Mouse (Mus musculus) intestine, postnatal 0 days (tissue): ENCODE results near the gene Dennd4b. TPM values are rescaled to one million over a fixed set of nuclear protein-coding genes. Genes with fewer than 3 reads are reported as not detected.
"Not testable (repeated sequence)": the region's sequence is repeated elsewhere in the genome, so short reads cannot be mapped to it uniquely, and the experiment has no call there.

ENCODE experiments used
- ATAC-seq: fragments of 200-750 bp; cut with Nextera tagmentation; 2 replicates; pipeline ENCODE4 v1.8.0; 2017; ENCODE audit warnings: mild to moderate bottlenecking, moderate TSS enrichment, moderate library complexity
- H3K27ac ChIP-seq: fragments of 300-500 bp; sonication (generic); 2 replicates; pipeline ENCODE4 v1.5.1; 2014; ENCODE audit warnings: mild to moderate bottlenecking, low read depth, low read length, moderate library complexity
- H3K27me3 ChIP-seq: fragments of 300-500 bp; sonication (generic); replicated peaks from 2 replicates; pipeline ENCODE4 v1.6.1; 2014; ENCODE audit warnings: low read length, mixed read lengths; ENCODE audit not compliant: control insufficient read depth, insufficient read depth
- H3K36me3 ChIP-seq: fragments of 300-500 bp; sonication (generic); 2 replicates; pipeline ENCODE4 v1.6.1; 2014; ENCODE audit warnings: mild to moderate bottlenecking, moderate library complexity; ENCODE audit not compliant: control insufficient read depth, insufficient read depth
- H3K4me1 ChIP-seq: fragments of 300-500 bp; sonication (generic); replicated peaks from 2 replicates; pipeline ENCODE4 v1.6.1; 2014; ENCODE audit warnings: antibody characterized with exemption, low read length, mixed read lengths; ENCODE audit not compliant: control insufficient read depth, insufficient read depth
- H3K4me2 ChIP-seq: fragments of 300-500 bp; sonication (generic); replicated peaks from 2 replicates; pipeline ENCODE4 v1.6.1; 2014; ENCODE audit warnings: low read depth, mild to moderate bottlenecking, moderate library complexity
- H3K4me3 ChIP-seq: fragments of 300-500 bp; sonication (generic); 2 replicates; pipeline ENCODE4 v1.5.1; 2014; ENCODE audit warnings: low read depth, low read length
- H3K9ac ChIP-seq: fragments of 300-500 bp; sonication (generic); 2 replicates; pipeline ENCODE4 v1.6.1; 2014; ENCODE audit warnings: mild to moderate bottlenecking, low read depth, low read length
- H3K9me3 ChIP-seq: fragments of 300-500 bp; sonication (generic); 2 replicates; pipeline ENCODE4 v1.6.1; 2016; ENCODE audit warnings: mixed run types; ENCODE audit not compliant: control insufficient read depth
- CTCF ChIP-seq: sonication (generic); IDR thresholded peaks from 2 replicates; pipeline ENCODE4 v1.5.1; 2016; ENCODE audit warnings: low read depth, mild to moderate bottlenecking, control low read depth, antibody characterized with exemption, moderate library complexity
- WGBS: fragments of 180-500 bp; shearing (Covaris S2); extraction: QIAGEN DNeasy Blood & Tissue Kit; methylation state at CpG from one replicate; pipeline ENCODE4 v1.1.7; 2014; 5-methylcytosine and 5-hydroxymethylcytosine counted together
- polyA plus RNA-seq: library from polyadenylated mRNA; unstranded; fragments of >200 nt; fragmentation: Nextera tagmentation; extraction: Ambion mirVana; gene quantifications from 2 replicates; pipeline ENCODE4 v1.2.1, GENCODE M21; 2015

The Dennd4b gene
- polyA plus RNA-seq, 1 experiment from 2014 or later = 0.93 TPM

- H3K4me2 ChIP-seq = peak within 1 kb of the TSS; percentile 69
Observed at GRCm38 (mm10) chr3:90242984-90243775, 21.8 kb upstream of the Dennd4b start, which contains the start of gene Creb3l4. TSS of gene Creb3l4 (minus strand) at chr3:90243512.

GRCm38 (mm10) chr3:90245406-90245805 lies 19.6 kb upstream of the Dennd4b start:
- Histone ChIP-seq H3K4me2 (no peak overlapping the region), H3K4me1 (peaks cover 5% of the 10 kb centered on the region; the same call in 1 of the 2 replicates), H3K27ac (no peak overlapping the region), H3K36me3 (peaks cover 2% of the 10 kb centered on the region; the same call in 1 of the 2 replicates), H3K4me3 (no peak overlapping the region), H3K9ac (no peak overlapping the region), H3K9me3 (no peaks in the 10 kb centered on the region), H3K27me3 (no peaks in the 10 kb centered on the region)
- no peak for ATAC-seq
- no peak for TF ChIP-seq CTCF
- WGBS = 70% methylated on average over 2 of the region's 2 CpGs

More at GRCm38 (mm10) chr3:90242984-90243775, 21.8 kb upstream of the Dennd4b start, which contains the start of gene Creb3l4:
- peak within 1 kb of the TSS; percentile 34 for H3K9ac ChIP-seq
- H3K27ac ChIP-seq = peak within 1 kb of the TSS; percentile 30; the same call in 1 of the 2 replicates
- H3K36me3 ChIP-seq = no peaks in the 10 kb centered on the region; the same call in 1 of the 2 replicates
- TF ChIP-seq CTCF = no peak
- H3K4me1 ChIP-seq = peaks cover 5% of the 10 kb centered on the region; the same call in 1 of the 2 replicates
- 4% methylated on average over 19 of the region's 19 CpGs for WGBS
- peak within 1 kb of the TSS; percentile 38 for H3K4me3 ChIP-seq
- peak; percentile 41 for ATAC-seq
- no peaks in the 10 kb centered on the region for H3K27me3 ChIP-seq
- no peaks in the 10 kb centered on the region for H3K9me3 ChIP-seq

GRCm38 (mm10) chr3:90247630-90247959 lies 17.4 kb upstream of the Dennd4b start:
- peak; percentile 11; the same call in 1 of the 2 replicates for TF ChIP-seq CTCF
- 5% methylated on average over 3 of the region's 3 CpGs for WGBS
- Histone ChIP-seq H3K4me1 (peaks cover 5% of the 10 kb centered on the region; the same call in 1 of the 2 replicates), H3K27me3 (no peaks in the 10 kb centered on the region), H3K9ac (peak overlapping the region; percentile 85), H3K4me2 (peak overlapping the region; percentile 84), H3K36me3 (peaks cover 16% of the 10 kb centered on the region), H3K9me3 (no peaks in the 10 kb centered on the region), H3K4me3 (peak overlapping the region; percentile 74), H3K27ac (peak overlapping the region; percentile 97)
- peak; percentile 17 for ATAC-seq

- Histone ChIP-seq H3K9ac (peak within 1 kb of the TSS; percentile 85), H3K27me3 (no peaks in the 10 kb centered on the region), H3K36me3 (peaks cover 16% of the 10 kb centered on the region), H3K4me2 (peak within 1 kb of the TSS; percentile 84), H3K9me3 (no peaks in the 10 kb centered on the region), H3K4me1 (peaks cover 5% of the 10 kb centered on the region; the same call in 1 of the 2 replicates), H3K4me3 (peak within 1 kb of the TSS; percentile 74), H3K27ac (peak within 1 kb of the TSS; percentile 97)
- under 1% methylated on average over 42 of the region's 44 CpGs for WGBS
- ATAC-seq = peak; percentile 86
- TF ChIP-seq CTCF = no peak
Observed at GRCm38 (mm10) chr3:90247960-90248745, 16.8 kb upstream of the Dennd4b start, which contains the start of gene Slc39a1. TSS of gene Slc39a1 (plus strand) at chr3:90248172.

- H3K27ac ChIP-seq = peak overlapping the region; percentile 97
- peak overlapping the region; percentile 85 for H3K9ac ChIP-seq
- peaks cover 16% of the 10 kb centered on the region for H3K36me3 ChIP-seq
- H3K4me3 ChIP-seq = peak overlapping the region; percentile 74
- no peaks in the 10 kb centered on the region for H3K9me3 ChIP-seq
- H3K4me1 ChIP-seq = peaks cover 1% of the 10 kb centered on the region; the same call in 1 of the 2 replicates
- H3K4me2 ChIP-seq = peak overlapping the region; percentile 84
- ATAC-seq = peak; percentile 26
- H3K27me3 ChIP-seq = no peaks in the 10 kb centered on the region
- peak; percentile 29; the same call in 1 of the 2 replicates for TF ChIP-seq CTCF
- 0% methylated on average over 10 of the region's 10 CpGs for WGBS
Observed at GRCm38 (mm10) chr3:90248746-90249100, 16.3 kb upstream of the Dennd4b start.

GRCm38 (mm10) chr3:90250791-90251190 lies 14.2 kb upstream of the Dennd4b start:
- H3K36me3 ChIP-seq = peaks cover 16% of the 10 kb centered on the region
- H3K4me1 ChIP-seq = 0 out of 2 replicates have a peak, but pooled peaks cover 4% of the 10 kb centered on the region
- no peaks in the 10 kb centered on the region for H3K27me3 ChIP-seq
- H3K4me2 ChIP-seq = 0 out of 2 replicates have a peak overlapping the region, but pooled peaks have one; percentile 6
- 0 out of 2 replicates have a peak overlapping the region, but pooled peaks have one; percentile 11 for H3K27ac ChIP-seq
- no peaks in the 10 kb centered on the region for H3K9me3 ChIP-seq
- no peak overlapping the region for H3K4me3 ChIP-seq
- ATAC-seq = no peak
- WGBS = 74% methylated on average over 6 of the region's 6 CpGs
- no peak overlapping the region for H3K9ac ChIP-seq
- TF ChIP-seq CTCF = no peak

GRCm38 (mm10) chr3:90251731-90252226 lies 13.2 kb upstream of the Dennd4b start:
- H3K36me3 ChIP-seq = peaks cover 17% of the 10 kb centered on the region
- H3K9ac ChIP-seq, ATAC-seq, H3K4me1 ChIP-seq, H3K27me3 ChIP-seq, H3K27ac ChIP-seq, H3K9me3 ChIP-seq, H3K4me3 ChIP-seq, H3K4me2 ChIP-seq: not testable (repeated sequence)
- WGBS = 95% methylated on average over 9 of the region's 12 CpGs

- H3K9me3 ChIP-seq, H3K4me2 ChIP-seq, H3K9ac ChIP-seq, H3K27me3 ChIP-seq, H3K4me1 ChIP-seq, H3K27ac ChIP-seq, H3K4me3 ChIP-seq, ATAC-seq: not testable (repeated sequence)
- H3K36me3 ChIP-seq = peaks cover 21% of the 10 kb centered on the region
- WGBS = 91% methylated on average over 2 of the region's 2 CpGs
Observed at GRCm38 (mm10) chr3:90252659-90253058, 12.3 kb upstream of the Dennd4b start.
